Comparison of ENCODE assay signal across 11 mouse cellular contexts in genomic region chr2:158306696-158307049, GRCm38 (mm10). TPM values are rescaled to one million over a fixed set of nuclear protein-coding genes. Genes with fewer than 3 reads are reported as not detected.
A peak's percentile ranks its signal among the peaks of the same experiment; 100 is the strongest.
DNase-seq lines count a peak whose midpoint lies in the region; ATAC-seq lines count a peak whose summit lies in the region.
"Had no signal": no experiment of that assay in that cellular context is flagged by ENCODE, and none has a peak within 500 bp of the region (broad histone marks: within the 10 kb centered on the region; RNA-seq: fewer than 3 reads in every experiment).

No protein-coding gene starts in this region.

- DNase-seq in heart, embryonic 10.5 days (ENCODE audit: low spot score) = no peak
- no peak for DNase-seq in heart, adult 18-20 months
- no peak for DNase-seq in lung, postnatal 36 days
- no peak for DNase-seq in frontal cortex, postnatal 25 days (ENCODE audit: low spot score in 2 of 2)
- DNase-seq in thymus, postnatal 25 days = no peak
- DNase-seq: cerebellum, adult 11 months; left cerebral cortex, postnatal 4 days had no signal

- peak overlapping the region; percentile 32 for H3K4me2 ChIP-seq in lung, embryonic 15.5 days
- H3K4me2 ChIP-seq in intestine, embryonic 16.5 days (ENCODE audit: low read depth, low read length) = no peak overlapping the region

- H3K9ac ChIP-seq in lung, embryonic 15.5 days = no peak overlapping the region
- H3K9ac ChIP-seq in intestine, embryonic 16.5 days (ENCODE audit: low read depth, low read length) = no peak overlapping the region

- peak; percentile 33; the same call in 1 of the 2 replicates for ATAC-seq in lung, embryonic 15.5 days (ENCODE audit: borderline replicate concordance, extremely low read depth, low FRiP score, low TSS enrichment)
- peak; percentile 47 for ATAC-seq in intestine, embryonic 16.5 days
- ATAC-seq in neutrophil, adult 5-6 weeks (ENCODE audit: extremely low read depth, insufficient number of reproducible peaks, low FRiP score, poor library complexity, severe bottlenecking) = 0 out of 2 replicates have a peak, but pooled peaks have one; percentile 11
- ATAC-seq: forebrain, embryonic 16.5 days had no signal

- WGBS in heart, embryonic 10.5 days = 34% methylated on average over 6 of the region's 6 CpGs
- 35% methylated on average over 6 of the region's 6 CpGs for WGBS in lung, embryonic 15.5 days
- 41% methylated on average over 6 of the region's 6 CpGs for WGBS in intestine, embryonic 16.5 days

- H3K9me3 ChIP-seq in heart, embryonic 10.5 days = no peaks in the 10 kb centered on the region
- H3K9me3 ChIP-seq in lung, embryonic 15.5 days = no peaks in the 10 kb centered on the region
- H3K9me3 ChIP-seq in intestine, embryonic 16.5 days (ENCODE audit: control insufficient read depth, low read length) = no peaks in the 10 kb centered on the region

- H3K36me3 ChIP-seq in heart, embryonic 10.5 days = no peaks in the 10 kb centered on the region
- H3K36me3 ChIP-seq in lung, embryonic 15.5 days = no peaks in the 10 kb centered on the region
- no peaks in the 10 kb centered on the region for H3K36me3 ChIP-seq in intestine, embryonic 16.5 days (ENCODE audit: control insufficient read depth, insufficient read depth, low read length)

- H3K27me3 ChIP-seq in heart, embryonic 10.5 days (ENCODE audit: insufficient read depth, poor library complexity, severe bottlenecking) = no peaks in the 10 kb centered on the region
- H3K27me3 ChIP-seq in lung, embryonic 15.5 days = no peaks in the 10 kb centered on the region
- H3K27me3 ChIP-seq in intestine, embryonic 16.5 days (replicated peaks; ENCODE audit: control insufficient read depth, insufficient read depth, low read length) = no peaks in the 10 kb centered on the region

- peak overlapping the region; percentile 23 for H3K4me3 ChIP-seq in heart, embryonic 10.5 days
- H3K4me3 ChIP-seq in lung, embryonic 15.5 days = peak overlapping the region; percentile 10; the same call in 1 of the 2 replicates
- no peak overlapping the region for H3K4me3 ChIP-seq in intestine, embryonic 16.5 days (ENCODE audit: low read length)

- H3K4me1 ChIP-seq in heart, embryonic 10.5 days = peaks cover 23% of the 10 kb centered on the region
- peaks cover 16% of the 10 kb centered on the region for H3K4me1 ChIP-seq in lung, embryonic 15.5 days
- peaks cover 9% of the 10 kb centered on the region; the same call in 1 of the 2 replicates for H3K4me1 ChIP-seq in intestine, embryonic 16.5 days (ENCODE audit: control insufficient read depth, insufficient read depth, low read length)

- H3K27ac ChIP-seq in heart, embryonic 10.5 days = peak overlapping the region; percentile 57
- H3K27ac ChIP-seq in lung, embryonic 15.5 days = peak overlapping the region; percentile 70
- H3K27ac ChIP-seq in intestine, embryonic 16.5 days (ENCODE audit: low read length) = no peak overlapping the region

RNA-seq across cellular contexts. Expression of gene Lbp, which starts 0.4 kb away (rescaled TPM):
- polyA plus RNA-seq in heart, embryonic 10.5 days (2016; fragmentation: Nextera tagmentation; extraction: Ambion mirVana) = 5.4 and 5.5 TPM in 2 replicates
- 1 to 10 TPM; 6.2 to 7.0 TPM for total RNA-seq in heart, adult 18-20 months (2021)
- 11.5 and 14.2 TPM in 2 replicates for polyA plus RNA-seq in lung, embryonic 15.5 days (2015; fragmentation: Nextera tagmentation; extraction: Ambion mirVana)
- polyA plus RNA-seq in intestine, embryonic 16.5 days (2015; fragmentation: Nextera tagmentation; extraction: Ambion mirVana) = 3.8 and 4.6 TPM in 2 replicates
- 1.2 and 2.6 TPM in 2 replicates for total RNA-seq in neutrophil, adult 5-6 weeks (2017)

RNA-seq across cellular contexts. Expression of gene Bpi, which starts 48.8 kb away (rescaled TPM):
- polyA plus RNA-seq in heart, embryonic 10.5 days (2016; fragmentation: Nextera tagmentation; extraction: Ambion mirVana) = not detected in 2 replicates
- total RNA-seq in heart, adult 18-20 months (2021) = not detected
- not detected in 2 replicates for polyA plus RNA-seq in lung, embryonic 15.5 days (2015; fragmentation: Nextera tagmentation; extraction: Ambion mirVana)
- not detected in 2 replicates for polyA plus RNA-seq in intestine, embryonic 16.5 days (2015; fragmentation: Nextera tagmentation; extraction: Ambion mirVana)
- not detected in 2 replicates for total RNA-seq in neutrophil, adult 5-6 weeks (2017)
- total RNA-seq: left cerebral cortex, postnatal 4 days had no signal
- polyA plus RNA-seq: forebrain, embryonic 16.5 days had no signal
